Mouse (Mus musculus) bone marrow, adult 2 months (tissue): ENCODE data around the gene Kif1b.

Experiments
- CTCF ChIP-seq: fragments of 200-500 bp; IDR thresholded peaks from 2 replicates; pipeline ENCODE4 v1.5.1; 2011; ENCODE audit warnings: low read length, control low read depth; ENCODE audit not compliant: control insufficient read depth, insufficient read depth
- POLR2A ChIP-seq: fragments of 200-500 bp; IDR thresholded peaks from 2 replicates; pipeline ENCODE4 v1.6.1; 2011; ENCODE audit warnings: low read depth, mild to moderate bottlenecking, control low read depth, low read length, borderline replicate concordance; ENCODE audit not compliant: control insufficient read depth

- TF ChIP-seq CTCF: no peak
- no peak for TF ChIP-seq POLR2A
Observed at GRCm38 (mm10) chr4:149325411-149326162, 18.1 kb upstream of the Kif1b start.
